Mouse (Mus musculus) hindbrain, embryonic 10.5 days (tissue): ENCODE results near the gene Zcchc7. TPM values are rescaled to one million over a fixed set of nuclear protein-coding genes. Genes with fewer than 3 reads are reported as not detected.

Experiments used
- DNase-seq: peaks from one replicate; pipeline ENCODE4 v3.0.0-alpha.2; 2017; ENCODE audit warnings: low spot score
- H3K27ac ChIP-seq: fragments of 300-500 bp; sonication (generic); 2 replicates; pipeline ENCODE4 v1.5.1; 2016; ENCODE audit warnings: mild to moderate bottlenecking, moderate library complexity
- H3K27me3 ChIP-seq: fragments of 300-500 bp; sonication (generic); 2 replicates; pipeline ENCODE4 v1.6.1; 2016; ENCODE audit warnings: mild to moderate bottlenecking; ENCODE audit not compliant: poor library complexity, insufficient read depth, severe bottlenecking
- H3K36me3 ChIP-seq: fragments of 300-500 bp; sonication (generic); 2 replicates; pipeline ENCODE4 v1.6.1; 2016; ENCODE audit warnings: mild to moderate bottlenecking, moderate library complexity
- H3K4me1 ChIP-seq: fragments of 300-500 bp; sonication (generic); replicated peaks from 2 replicates; pipeline ENCODE4 v1.6.1; 2016; ENCODE audit warnings: mild to moderate bottlenecking
- H3K4me3 ChIP-seq: fragments of 300-500 bp; sonication (generic); 2 replicates; pipeline ENCODE4 v1.5.1; 2016; ENCODE audit warnings: mild to moderate bottlenecking, moderate library complexity
- H3K9me3 ChIP-seq: fragments of 300-500 bp; sonication (generic); 2 replicates; pipeline ENCODE4 v1.6.1; 2016; ENCODE audit warnings: mild to moderate bottlenecking, moderate library complexity
- WGBS: fragments of 180-500 bp; shearing (Covaris S2); methylation state at CpG from one replicate; pipeline ENCODE4 v1.1.7; 2016; 5-methylcytosine and 5-hydroxymethylcytosine counted together
- polyA plus RNA-seq: library from polyadenylated mRNA; unstranded; fragments of >200 nt; fragmentation: Nextera tagmentation; extraction: Ambion mirVana; gene quantifications from 2 replicates; pipeline ENCODE4 v1.2.1, GENCODE M21; 2016

Gene Zcchc7
- polyA plus RNA-seq, 1 experiment from 2014 or later, result 19.5 TPM

DNA sequence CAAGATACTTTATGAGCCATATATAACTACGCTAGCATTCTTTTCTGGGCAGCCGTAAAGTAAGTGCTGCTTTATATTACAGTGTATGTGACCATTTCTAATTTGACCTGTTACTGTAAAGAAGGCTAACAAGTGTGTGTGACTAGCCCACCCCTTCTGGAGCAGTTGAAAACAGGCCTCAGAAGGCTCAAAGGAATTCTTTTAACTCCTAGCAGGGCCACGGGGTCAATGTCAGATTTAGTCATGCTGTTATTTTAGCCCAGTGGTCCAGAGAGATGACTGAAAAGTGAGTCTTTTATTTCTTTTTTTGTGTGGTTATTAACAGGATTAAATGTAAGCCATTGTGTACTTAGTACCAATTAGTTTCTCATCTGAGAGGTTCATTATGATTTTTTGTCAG is 22.6 kb downstream of the Zcchc7 start:
- WGBS, result 46% methylated on average over 3 of the region's 3 CpGs
- peak; percentile 32 for DNase-seq

DNA sequence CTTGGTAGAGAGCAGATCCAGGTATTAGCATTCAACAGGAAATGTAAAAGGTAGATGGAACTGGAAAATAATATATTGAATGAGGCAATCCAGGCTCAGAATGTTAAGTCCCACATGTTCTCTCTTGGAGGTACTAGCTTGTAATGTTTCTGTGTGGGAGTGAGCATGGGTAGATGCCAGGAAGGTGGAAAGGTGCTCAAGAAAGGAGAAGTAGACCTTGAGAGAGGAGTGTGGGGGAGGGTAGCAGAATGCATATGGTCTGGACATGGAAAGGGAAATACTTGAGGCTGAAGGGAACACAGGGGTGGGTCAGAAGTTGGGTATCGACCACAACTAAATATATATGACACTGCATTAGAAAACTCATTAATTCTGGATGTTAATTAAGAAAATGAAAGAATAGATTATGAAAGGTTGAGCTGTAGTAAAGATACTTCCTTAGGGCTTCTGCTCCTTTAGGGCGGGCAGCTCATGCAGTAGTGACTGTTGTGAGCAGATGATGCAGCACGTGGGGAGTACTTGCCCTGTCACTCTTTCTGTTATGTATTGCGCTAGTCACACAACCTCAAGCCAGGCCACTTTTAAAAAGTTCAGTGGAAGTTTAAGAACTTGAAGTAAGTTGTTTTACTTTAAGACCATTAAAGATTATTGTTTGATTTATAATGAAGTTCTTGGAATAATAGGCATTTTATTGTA is 24.9 kb downstream of the Zcchc7 start:
- no peak overlapping the region for H3K27ac ChIP-seq
- H3K4me3 ChIP-seq, result no peak overlapping the region
- H3K4me1 ChIP-seq, result peaks cover 33% of the 10 kb centered on the region
- no peaks in the 10 kb centered on the region for H3K27me3 ChIP-seq
- H3K9me3 ChIP-seq, result no peaks in the 10 kb centered on the region
- 55% methylated on average over 4 of the region's 4 CpGs for WGBS
- DNase-seq, result no peak
- no peaks in the 10 kb centered on the region for H3K36me3 ChIP-seq

More for the DNA sequence above, 22.6 kb downstream of the Zcchc7 start:
- no peaks in the 10 kb centered on the region for H3K27me3 ChIP-seq
- no peak overlapping the region for H3K27ac ChIP-seq
- H3K36me3 ChIP-seq, result no peaks in the 10 kb centered on the region
- H3K4me3 ChIP-seq, result no peak overlapping the region
- H3K9me3 ChIP-seq, result no peaks in the 10 kb centered on the region
- H3K4me1 ChIP-seq, result peaks cover 33% of the 10 kb centered on the region

DNA sequence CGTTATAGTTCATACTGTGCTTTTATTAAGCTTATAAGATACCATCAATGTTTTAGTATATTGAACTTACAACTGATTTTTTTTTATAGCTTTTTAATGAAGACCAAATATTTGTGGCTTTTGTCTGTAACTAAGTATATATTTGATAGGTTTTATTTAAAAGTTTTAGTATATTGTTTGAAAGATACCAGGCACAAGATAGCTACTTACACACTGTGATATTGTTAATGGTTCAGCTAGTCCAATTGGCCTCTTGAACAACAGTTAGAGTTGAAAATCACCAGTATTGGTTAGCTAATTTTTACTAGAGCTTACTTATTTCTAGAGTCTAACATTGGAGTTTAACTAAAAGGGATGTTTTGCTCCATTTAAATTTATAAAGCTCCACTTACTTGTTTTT is 25.8 kb downstream of the Zcchc7 start:
- no peak overlapping the region for H3K4me3 ChIP-seq
- H3K27me3 ChIP-seq, result no peaks in the 10 kb centered on the region
- WGBS, result 91% methylated on average over 1 of the region's 1 CpGs
- no peaks in the 10 kb centered on the region for H3K36me3 ChIP-seq
- DNase-seq, result no peak
- H3K27ac ChIP-seq, result no peak overlapping the region
- H3K9me3 ChIP-seq, result no peaks in the 10 kb centered on the region
- H3K4me1 ChIP-seq, result peaks cover 31% of the 10 kb centered on the region

DNA sequence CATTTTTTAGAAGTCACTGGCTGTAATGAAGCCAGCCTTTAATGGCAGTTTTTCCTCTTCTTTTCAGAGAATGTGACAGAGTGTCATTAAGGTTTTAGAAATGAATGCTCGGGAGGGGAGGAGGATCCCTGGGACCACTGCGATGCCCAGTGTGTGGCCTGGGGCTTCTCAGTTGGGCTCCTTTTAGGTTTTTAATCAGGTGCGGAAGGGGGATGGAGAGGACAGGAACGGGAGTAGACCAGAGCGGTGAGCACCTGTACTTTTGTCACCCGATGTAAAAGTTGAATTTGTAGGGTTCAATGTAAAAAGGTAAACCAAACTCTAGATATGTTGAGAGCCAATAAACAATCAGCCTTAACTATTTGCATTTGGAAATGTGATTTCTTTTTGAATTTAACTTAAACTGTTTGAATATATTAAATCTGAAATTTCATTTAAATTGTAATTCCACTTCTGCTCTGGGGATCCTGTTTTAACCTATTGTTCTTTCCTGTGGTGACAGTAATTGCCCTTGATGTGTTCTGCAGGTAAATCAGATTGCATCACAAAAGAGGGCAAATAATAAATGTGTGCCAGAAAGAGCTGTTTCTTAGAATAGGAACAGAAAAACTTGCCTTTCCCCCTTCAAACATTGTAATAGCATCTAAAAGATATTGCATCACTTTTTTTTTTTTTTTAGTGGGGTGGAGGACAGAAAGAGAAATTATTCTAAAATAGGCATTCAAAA is 28.1 kb downstream of the Zcchc7 start:
- WGBS, result 15% methylated on average over 6 of the region's 6 CpGs
- Histone ChIP-seq H3K36me3 (no peaks in the 10 kb centered on the region), H3K4me3 (no peak overlapping the region), H3K4me1 (peaks cover 11% of the 10 kb centered on the region), H3K9me3 (no peaks in the 10 kb centered on the region), H3K27me3 (no peaks in the 10 kb centered on the region), H3K27ac (no peak overlapping the region)
- no peak for DNase-seq

DNA sequence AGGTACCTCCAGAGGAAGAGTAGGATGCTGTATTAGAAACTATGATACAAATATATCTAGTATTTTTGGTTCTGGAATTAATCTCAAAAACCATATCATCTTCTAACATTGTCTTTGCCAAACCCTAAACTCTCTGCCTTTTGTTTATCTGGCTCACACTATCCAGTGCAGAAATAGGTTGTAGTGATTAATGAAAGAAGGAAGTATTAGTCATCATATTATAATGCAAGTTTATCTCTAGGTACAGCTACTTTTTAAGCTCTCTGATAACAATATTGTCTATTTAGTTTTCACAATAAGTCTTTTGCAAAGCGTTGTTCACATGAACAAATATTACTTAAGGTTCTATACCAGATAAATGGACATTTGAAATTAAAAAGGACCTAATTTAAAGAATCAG is 57.2 kb downstream of the Zcchc7 start:
- Histone ChIP-seq H3K4me3 (no peak overlapping the region), H3K27me3 (no peaks in the 10 kb centered on the region), H3K36me3 (no peaks in the 10 kb centered on the region), H3K9me3 (no peaks in the 10 kb centered on the region), H3K4me1 (peaks cover 9% of the 10 kb centered on the region), H3K27ac (no peak overlapping the region)
- no peak for DNase-seq
- WGBS, result 92% methylated on average over 1 of the region's 1 CpGs

DNA sequence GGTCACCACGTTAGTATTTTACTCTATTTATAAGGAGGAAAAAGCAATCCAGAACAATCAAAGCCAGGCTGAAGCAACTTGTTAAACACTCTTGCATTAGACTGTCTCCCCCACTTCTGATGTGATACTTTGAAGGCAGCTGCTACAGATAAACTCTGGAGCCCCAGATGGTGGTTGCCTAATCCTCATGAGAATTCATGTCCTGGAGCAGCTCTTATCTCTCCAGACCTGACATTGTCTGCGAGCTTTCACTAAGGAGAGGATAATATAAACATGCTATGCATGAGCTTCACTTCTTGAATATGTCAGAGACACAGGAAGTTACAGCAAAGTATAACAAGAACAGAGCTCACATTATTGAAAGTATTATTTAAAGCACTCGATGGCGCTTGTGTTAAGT is 58.1 kb downstream of the Zcchc7 start:
- 78% methylated on average over 4 of the region's 4 CpGs for WGBS
- DNase-seq, result no peak

DNA sequence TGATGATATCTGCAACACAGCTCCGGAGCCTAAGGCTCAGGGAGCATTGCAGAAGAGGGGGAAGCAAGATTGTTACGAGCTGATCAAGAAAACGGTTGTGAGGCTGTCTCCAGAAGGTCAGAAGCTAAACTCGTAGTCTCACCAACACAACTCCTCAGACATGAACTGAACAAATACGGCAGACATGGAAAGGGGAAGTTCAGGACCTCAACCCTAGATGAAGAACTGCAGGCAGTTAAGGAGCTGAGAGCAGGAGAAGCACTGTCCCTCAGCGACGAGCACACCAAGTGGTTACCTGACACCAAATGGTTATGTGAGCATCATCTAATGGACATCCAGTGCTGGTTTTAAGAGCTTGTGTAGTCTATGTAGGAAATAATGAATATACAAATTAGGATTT is 60.9 kb downstream of the Zcchc7 start:
- H3K4me1 ChIP-seq, result peaks cover 5% of the 10 kb centered on the region
- DNase-seq, result no peak
- no peak overlapping the region for H3K4me3 ChIP-seq
- 76% methylated on average over 7 of the region's 7 CpGs for WGBS
- no peaks in the 10 kb centered on the region for H3K9me3 ChIP-seq
- no peak overlapping the region for H3K27ac ChIP-seq
- H3K27me3 ChIP-seq, result no peaks in the 10 kb centered on the region
- H3K36me3 ChIP-seq, result no peaks in the 10 kb centered on the region

More for the DNA sequence above, 58.1 kb downstream of the Zcchc7 start:
- Histone ChIP-seq H3K27ac (no peak overlapping the region), H3K36me3 (no peaks in the 10 kb centered on the region), H3K4me3 (no peak overlapping the region), H3K9me3 (no peaks in the 10 kb centered on the region), H3K4me1 (peaks cover 5% of the 10 kb centered on the region), H3K27me3 (no peaks in the 10 kb centered on the region)

DNA sequence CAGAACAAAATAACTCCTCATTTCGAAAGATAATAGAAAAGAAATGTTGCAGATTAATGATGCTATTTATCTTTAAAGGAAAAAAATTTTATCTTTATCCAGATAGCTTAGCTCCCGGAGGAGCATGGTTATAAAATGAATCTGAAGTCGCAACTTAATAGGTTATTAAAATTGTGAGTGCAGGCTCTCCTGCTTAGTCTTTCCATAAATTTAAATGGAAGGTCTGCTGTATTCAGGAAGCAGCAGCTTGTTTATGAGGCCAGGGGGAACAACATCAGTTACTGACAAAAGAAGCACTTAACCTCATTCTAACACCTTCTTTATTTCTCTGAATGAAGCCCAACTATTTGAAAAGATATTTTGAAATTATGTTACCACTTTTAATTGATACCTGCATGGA is 74.9 kb downstream of the Zcchc7 start:
- Histone ChIP-seq H3K9me3 (no peaks in the 10 kb centered on the region), H3K36me3 (no peaks in the 10 kb centered on the region), H3K27me3 (no peaks in the 10 kb centered on the region), H3K4me1 (no peaks in the 10 kb centered on the region), H3K27ac (no peak overlapping the region), H3K4me3 (no peak overlapping the region)
- 89% methylated on average over 3 of the region's 3 CpGs for WGBS
- no peak for DNase-seq

DNA sequence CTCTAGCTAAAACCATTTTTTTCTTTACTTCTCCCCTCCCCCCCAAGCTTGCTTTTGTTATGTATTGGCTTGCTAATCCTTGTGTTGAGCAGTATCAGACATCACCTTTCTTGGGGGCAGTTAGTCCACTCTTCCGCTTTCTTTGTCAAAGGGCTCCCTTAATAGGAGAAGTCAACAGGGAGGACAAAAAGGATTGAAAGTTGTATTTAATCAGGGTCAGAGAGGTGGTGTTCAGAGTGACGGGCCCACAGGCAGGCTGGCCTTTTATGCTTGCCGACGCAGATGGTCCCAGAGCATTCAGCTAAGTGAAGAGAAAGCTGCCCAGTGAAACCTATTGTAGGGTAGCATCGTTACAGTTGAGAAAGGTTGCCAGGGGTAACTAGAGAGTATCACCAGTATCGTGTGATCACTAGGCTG is 96.2 kb downstream of the Zcchc7 start:
- H3K36me3 ChIP-seq, result no peaks in the 10 kb centered on the region
- 13% methylated on average over 6 of the region's 6 CpGs for WGBS
- peak; percentile 90 for DNase-seq
- H3K27me3 ChIP-seq, result peaks cover 46% of the 10 kb centered on the region
- H3K4me1 ChIP-seq, result peaks cover 20% of the 10 kb centered on the region; the same call in 1 of the 2 replicates
- no peak overlapping the region for H3K4me3 ChIP-seq
- H3K9me3 ChIP-seq, result no peaks in the 10 kb centered on the region
- H3K27ac ChIP-seq, result no peak overlapping the region

DNA sequence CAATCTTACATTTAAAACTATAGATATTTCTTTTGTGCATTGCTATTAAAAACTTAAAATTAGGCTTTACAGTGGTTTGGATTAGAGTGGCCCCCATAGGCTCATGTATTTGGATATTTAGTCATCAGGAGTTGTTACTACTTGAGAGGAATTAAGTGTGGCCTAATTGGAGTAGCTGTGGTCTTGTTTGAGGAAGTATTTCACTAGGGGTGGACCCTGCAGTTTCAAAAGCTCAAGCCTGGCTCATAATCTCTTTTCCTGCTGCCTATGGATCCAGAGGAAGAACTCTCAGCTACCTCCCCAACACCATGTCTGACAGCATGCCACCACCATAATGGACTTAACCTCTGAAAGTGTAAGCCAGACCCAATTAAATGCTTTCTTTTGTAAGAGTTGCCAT is 115.9 kb downstream of the Zcchc7 start:
- no peaks in the 10 kb centered on the region for H3K27me3 ChIP-seq
- H3K36me3 ChIP-seq, result no peaks in the 10 kb centered on the region
- H3K27ac ChIP-seq, result no peak overlapping the region
- no peak overlapping the region for H3K4me3 ChIP-seq
- no peak for DNase-seq
- H3K9me3 ChIP-seq, result no peaks in the 10 kb centered on the region
- no peaks in the 10 kb centered on the region for H3K4me1 ChIP-seq

DNA sequence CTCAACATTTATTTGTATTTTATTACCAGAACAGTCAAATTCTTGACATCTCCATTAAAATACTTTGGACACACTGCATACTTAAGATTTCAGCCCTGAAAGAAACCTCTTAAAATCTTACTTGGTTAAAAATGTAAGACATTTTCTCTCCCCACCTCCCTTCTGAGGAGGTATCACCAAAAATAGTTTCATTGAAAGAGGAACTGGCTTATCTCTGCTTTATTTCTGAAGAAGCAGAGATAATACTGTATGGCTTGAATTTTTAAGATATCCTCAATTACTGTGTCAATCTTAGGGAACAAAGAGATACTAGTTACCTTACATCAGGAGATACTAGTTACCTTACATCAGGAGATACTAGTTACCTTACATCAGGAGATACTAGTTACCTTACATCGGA is 116.4 kb downstream of the Zcchc7 start:
- no peak overlapping the region for H3K27ac ChIP-seq

DNA sequence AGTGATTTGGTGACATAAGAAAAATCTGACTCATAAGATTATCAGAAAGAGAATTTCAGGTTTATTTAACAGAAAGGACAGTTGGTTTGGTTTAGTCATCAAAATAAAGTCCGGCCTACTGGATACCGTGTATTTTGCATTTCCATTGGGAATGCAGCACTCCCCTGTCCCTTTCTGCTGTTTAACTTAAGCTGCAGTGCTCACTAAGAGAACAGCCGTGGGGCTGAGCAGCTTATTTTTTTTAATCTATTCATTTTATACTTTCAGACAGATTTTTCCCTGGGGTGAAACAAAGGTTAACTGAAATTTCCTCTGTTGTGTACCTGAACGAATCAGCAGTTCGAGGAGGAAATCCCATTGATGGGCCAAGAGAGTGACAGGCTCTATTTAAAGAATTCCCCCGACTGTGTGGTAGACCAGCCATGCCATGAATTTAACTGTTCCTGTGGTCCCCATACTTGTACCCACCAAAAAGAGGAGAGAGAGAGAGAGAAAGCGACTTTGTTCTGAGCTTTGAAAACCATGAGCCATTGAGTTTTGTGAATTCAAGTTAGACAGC is 124.5 kb downstream of the Zcchc7 start:
- no peaks in the 10 kb centered on the region for H3K9me3 ChIP-seq
- 13% methylated on average over 7 of the region's 7 CpGs for whole genome bisulfite sequencing
- H3K27me3 ChIP-seq, result no peaks in the 10 kb centered on the region
- H3K4me3 ChIP-seq, result no peak overlapping the region
- H3K27ac ChIP-seq, result peak overlapping the region; percentile 59
- no peaks in the 10 kb centered on the region for H3K36me3 ChIP-seq
- DNase-seq, result peak; percentile 7
- peaks cover 9% of the 10 kb centered on the region for H3K4me1 ChIP-seq

More for the DNA sequence above, 116.4 kb downstream of the Zcchc7 start:
- Histone ChIP-seq H3K9me3 (no peaks in the 10 kb centered on the region), H3K4me3 (no peak overlapping the region), H3K27me3 (no peaks in the 10 kb centered on the region), H3K4me1 (no peaks in the 10 kb centered on the region), H3K36me3 (no peaks in the 10 kb centered on the region)
- 92% methylated on average over 1 of the region's 1 CpGs for WGBS
- no peak for DNase-seq

DNA sequence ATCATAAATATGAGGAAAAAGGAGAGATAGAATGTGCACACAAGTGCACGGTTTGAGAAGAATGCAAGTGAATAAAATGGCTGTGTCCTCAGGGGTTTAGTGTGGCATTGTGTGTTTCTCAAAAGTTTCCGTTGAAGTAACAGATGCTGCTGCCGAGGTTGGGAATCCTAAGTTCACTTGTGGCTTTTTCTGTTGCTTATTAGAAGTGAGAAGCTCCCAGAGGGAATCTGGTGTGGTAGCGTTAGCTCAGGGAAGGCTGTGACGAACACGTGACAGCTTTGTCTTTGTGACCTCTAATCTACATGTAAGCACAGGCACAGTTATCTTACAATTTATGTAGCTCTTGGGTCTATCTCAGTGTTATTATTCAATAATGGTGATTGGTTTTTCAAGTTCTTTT is 130.5 kb downstream of the Zcchc7 start:
- Histone ChIP-seq H3K27ac (no peak overlapping the region), H3K9me3 (no peaks in the 10 kb centered on the region), H3K36me3 (no peaks in the 10 kb centered on the region), H3K27me3 (no peaks in the 10 kb centered on the region), H3K4me1 (no peaks in the 10 kb centered on the region; the same call in 1 of the 2 replicates), H3K4me3 (no peak overlapping the region)
- DNase-seq, result no peak
- 75% methylated on average over 6 of the region's 6 CpGs for WGBS
